Mouse (Mus musculus) common myeloid progenitor, adult 5-6 weeks (primary cell): ENCODE measurements around the gene Cpvl. TPM values are rescaled to one million over a fixed set of nuclear protein-coding genes. Genes with fewer than 3 reads are reported as not detected.

Source experiments
- ATAC-seq: replicated peaks from 2 replicates; pipeline ENCODE4 v1.8.0; 2016; ENCODE audit warnings: low read depth, mild to moderate bottlenecking, moderate TSS enrichment, inconsistent platforms; ENCODE audit not compliant: poor library complexity, severe bottlenecking
- total RNA-seq: library from RNA; stranded (forward); fragments of 200-1000, 187-1606 nt; gene quantifications from 2 replicates; pipeline ENCODE4 v1.2.3, GENCODE M21; 2017

The Cpvl gene
- 0.09 TPM in 1 of 2 replicates, not detected in the other for total RNA-seq

GRCm38 (mm10) chr6:53978571-53978970 lies at the start of gene Cpvl:
TSS of gene Cpvl (minus strand) at chr6:53978671.
- no peak for ATAC-seq

DNA sequence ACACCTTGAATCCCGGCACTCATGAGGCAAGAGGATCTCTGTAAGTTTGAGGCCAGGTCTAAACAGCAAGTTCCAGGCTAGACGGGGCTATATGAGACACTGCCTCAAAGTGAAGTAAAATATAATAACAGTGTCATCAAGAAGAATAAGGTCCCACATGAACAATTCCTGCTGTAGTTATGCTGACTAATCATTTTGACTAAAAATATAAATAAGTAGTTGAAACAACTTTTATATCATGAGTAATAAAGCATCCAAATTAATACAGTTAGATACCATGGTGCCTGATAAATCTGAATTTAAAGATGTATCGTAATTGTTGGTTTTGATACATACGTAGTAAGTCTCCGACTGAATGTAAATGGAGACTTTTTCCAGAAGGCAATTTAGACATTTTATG lies 45.4 kb upstream of the Cpvl start:
- no peak for ATAC-seq

DNA sequence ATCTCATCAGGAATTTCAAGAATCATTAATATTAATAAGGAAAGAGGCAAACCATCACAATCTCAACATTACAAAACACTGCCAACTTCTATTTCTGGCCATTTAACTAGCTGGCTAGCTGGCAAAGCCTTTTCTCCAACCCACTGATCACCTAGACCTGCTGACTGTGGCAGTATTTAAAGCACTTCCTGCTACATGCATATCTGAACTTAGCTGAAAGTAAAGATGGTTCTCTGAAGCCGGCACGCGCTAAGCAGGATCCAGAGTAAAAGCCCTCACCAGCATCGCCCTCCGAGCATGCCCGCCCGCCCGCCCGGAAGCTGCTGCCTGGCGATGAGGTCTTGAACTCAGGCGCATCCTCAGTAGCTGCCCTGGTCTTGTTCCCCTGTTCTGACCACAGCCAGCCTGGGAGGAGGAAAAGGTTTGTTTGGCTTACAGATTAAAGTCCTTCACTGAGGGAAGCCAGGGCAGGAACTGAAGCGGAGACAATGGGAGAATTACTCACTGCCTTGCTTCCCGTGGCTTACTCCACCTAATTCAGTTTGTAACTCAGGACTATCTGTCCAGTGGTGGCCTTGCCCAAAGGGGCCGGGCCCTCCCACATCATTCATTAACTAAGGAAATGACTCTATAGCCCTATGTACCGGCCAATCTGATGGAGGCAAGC lies 42.8 kb upstream of the Cpvl start:
- ATAC-seq: peak; percentile 80

- no peak for ATAC-seq
Observed at GRCm38 (mm10) chr6:54018861-54019260, 40.4 kb upstream of the Cpvl start.

DNA sequence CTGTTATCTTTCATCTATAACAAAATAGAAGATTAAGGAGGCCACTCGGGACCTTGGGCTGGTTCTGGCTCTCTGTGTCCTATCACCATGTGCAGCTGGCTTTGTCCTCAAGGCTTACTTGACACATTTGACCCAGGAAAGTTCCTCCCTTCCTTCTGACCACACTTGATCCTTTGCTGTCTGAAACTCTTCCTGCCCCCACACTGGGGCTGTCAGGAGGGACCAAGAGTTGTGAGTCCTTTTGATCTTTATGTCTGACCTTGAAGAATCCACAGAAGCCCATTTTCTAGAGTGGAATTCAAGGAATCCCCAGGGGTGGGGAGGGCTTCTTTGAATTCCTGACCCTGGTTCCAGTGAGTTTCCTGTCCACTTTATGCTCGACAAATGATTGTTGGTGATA lies 39.6 kb upstream of the Cpvl start:
- ATAC-seq: no peak

GRCm38 (mm10) chr6:54012163-54012562 lies 33.7 kb upstream of the Cpvl start:
- no peak for ATAC-seq

GRCm38 (mm10) chr6:54010362-54010761 lies 31.9 kb upstream of the Cpvl start:
- no peak for ATAC-seq

DNA sequence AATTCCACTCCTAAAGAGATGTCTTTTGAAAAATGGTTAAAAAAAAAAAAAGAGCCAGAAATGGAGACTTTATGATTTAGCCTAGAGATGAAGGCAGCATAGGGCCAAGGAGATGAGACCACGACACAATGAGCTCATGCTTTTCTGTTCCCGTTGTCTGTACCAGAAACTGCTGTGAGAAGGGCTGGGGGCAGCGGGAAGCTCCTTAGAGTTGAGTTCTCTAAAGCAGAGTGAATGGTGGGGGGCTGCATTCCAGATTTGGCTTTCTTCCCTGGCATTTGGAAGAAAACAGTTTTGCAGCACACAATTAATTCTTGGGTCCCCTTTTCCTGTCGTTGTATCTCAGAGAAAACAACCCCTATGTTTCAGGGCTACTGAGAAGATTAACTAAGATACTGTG lies 30.8 kb upstream of the Cpvl start:
- no peak for ATAC-seq

DNA sequence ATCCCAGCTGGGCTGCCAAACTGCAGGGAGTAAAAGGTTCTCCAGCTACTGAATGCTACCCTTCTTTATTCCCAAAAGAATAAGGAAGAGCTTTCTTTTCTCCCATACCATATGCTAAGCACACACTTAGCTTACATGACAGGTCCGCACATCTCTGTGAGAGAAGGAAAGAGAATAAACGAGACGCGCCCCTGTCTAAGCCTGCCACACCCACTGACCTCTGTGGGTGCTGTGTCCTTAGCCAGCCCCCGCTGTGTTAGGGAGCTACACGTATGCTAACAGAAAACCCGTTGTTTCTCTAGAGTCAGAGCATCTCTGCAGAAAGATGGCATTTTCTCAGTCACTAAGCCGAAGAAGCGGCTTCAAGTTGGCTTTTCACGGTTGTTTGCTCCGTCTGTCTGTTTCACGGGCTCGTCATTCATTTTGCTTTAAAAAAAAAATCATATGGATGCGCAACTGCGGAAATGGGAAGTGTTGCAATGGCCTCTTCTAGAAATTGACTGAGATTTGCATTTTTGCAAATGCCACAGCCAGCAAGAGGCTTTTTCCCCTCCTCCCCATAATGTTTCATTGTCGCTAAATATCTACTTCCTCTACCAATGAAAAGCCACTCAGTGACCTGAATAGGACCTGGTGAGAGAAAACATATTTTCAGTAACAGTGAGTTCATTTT lies 30.1 kb upstream of the Cpvl start:
- ATAC-seq: no peak

- ATAC-seq: no peak
Observed at GRCm38 (mm10) chr6:54005302-54005701, 26.8 kb upstream of the Cpvl start.

DNA sequence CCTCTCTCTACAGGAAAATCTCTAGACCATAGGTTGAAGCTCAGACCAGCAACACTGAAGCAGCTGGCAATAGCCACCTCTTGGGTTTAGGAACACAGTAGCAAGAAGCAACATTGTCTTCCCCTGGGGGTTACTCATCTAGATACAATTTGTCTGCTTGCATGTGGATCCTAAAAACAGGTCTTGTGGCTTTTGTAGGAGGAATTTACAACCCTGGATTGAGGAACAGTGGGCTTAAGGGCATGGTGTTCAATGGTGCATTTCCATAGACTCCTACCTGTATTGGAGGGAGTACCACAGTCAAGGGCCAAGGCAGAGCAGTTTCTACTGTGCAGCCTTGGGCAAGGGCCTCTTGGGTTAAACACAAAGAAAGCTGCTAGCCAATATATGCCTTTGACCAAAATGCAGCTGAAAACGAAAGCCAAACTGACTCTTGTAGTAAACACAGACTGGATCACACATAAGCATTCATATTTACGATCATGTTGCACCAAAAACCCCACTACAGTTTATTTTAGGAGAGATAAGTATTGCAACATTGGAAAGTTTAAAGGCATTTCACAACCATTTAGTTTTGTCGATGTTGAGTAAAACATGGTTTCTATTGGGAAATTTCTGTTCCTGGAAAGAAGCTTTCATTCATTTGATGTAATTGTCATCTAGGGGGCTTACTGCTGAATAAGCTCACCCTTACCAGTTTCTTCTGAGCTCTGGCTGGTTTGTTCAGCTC lies 17.9 kb upstream of the Cpvl start:
- ATAC-seq: peak; percentile 33

DNA sequence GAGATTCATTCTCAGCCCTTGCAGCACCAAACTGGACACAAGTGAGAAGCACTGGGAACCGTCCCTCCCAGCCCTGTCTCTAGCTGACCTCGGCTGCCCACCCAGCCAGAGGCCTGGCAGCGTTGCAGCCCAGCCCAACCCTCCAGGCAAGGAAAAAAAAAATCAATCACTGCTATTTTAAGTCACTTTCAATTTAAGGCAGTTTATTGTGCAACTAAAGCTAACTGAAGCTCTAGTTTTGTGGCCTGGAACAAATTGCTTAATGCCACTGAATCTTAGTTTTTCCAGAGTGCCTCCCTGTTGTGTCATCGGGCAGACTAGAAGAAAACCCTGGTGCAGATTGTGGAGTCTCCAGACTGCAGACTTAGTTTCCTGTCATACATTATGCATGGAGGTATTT lies 17.0 kb upstream of the Cpvl start:
- peak; percentile 64 for ATAC-seq

GRCm38 (mm10) chr6:53992386-53992785 lies 13.9 kb upstream of the Cpvl start:
- ATAC-seq: no peak

DNA sequence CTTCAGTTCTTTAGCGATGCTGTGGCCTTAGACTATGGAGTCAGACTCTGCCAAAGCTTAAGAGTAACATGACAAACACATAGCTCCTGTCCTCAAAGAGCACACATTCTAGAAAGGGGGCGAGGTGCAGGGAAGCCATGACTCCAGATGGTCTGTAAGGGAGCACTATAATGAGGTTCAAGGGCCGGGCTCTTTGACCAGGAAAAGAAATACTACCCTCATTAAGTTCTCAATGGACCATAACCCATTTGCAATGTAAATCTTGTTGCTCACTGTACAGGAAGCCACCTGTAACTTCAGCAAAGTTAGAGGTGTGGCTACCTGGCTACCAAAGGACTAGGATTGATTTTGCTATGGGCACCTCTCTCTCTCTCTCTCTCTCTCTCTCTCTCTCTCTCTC lies 8.8 kb upstream of the Cpvl start:
- no peak for ATAC-seq

- ATAC-seq: peak; percentile 80
Observed at GRCm38 (mm10) chr6:53986273-53986985, 8.0 kb upstream of the Cpvl start.

DNA sequence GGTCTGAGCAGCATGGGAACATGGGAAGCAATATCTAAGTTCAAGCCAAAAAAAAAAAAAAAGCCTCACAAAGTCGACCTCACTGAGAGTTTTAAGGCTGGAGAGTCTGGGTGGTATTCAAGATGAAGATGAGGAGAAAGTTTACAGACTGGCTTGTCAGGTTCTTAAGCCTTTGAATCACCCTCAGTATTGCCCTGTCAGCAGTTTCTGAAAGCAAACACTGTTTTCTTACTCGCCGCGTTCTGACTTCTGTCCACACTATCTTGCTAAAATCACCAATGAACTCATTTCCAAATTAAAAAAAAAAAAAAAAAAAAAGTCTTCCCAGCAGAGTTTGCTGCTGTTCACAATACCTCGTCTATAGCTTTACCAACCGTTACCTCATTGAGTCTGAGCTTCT lies 5.3 kb upstream of the Cpvl start:
- ATAC-seq: no peak

DNA sequence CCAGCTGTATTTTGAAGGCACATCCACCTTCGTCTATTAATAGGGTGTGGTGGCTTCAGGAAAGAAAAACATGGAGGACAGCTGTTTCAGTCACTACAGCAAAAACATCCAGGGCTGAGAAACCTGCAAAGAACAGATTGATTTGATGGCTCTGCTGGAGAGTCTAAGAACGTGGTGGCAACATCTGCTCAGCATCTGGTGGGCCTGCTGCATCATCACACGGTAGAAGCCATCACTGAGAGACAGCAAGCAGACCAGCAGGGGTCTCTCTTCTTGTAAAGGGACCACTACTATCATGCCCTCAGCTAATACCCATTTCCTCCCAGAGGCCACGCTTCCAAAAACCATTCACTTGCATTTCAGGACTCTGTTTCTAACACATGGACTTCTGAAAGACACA lies 4.1 kb upstream of the Cpvl start:
- ATAC-seq: no peak

- ATAC-seq: no peak
Observed at GRCm38 (mm10) chr6:53982047-53982600, 3.7 kb upstream of the Cpvl start.

DNA sequence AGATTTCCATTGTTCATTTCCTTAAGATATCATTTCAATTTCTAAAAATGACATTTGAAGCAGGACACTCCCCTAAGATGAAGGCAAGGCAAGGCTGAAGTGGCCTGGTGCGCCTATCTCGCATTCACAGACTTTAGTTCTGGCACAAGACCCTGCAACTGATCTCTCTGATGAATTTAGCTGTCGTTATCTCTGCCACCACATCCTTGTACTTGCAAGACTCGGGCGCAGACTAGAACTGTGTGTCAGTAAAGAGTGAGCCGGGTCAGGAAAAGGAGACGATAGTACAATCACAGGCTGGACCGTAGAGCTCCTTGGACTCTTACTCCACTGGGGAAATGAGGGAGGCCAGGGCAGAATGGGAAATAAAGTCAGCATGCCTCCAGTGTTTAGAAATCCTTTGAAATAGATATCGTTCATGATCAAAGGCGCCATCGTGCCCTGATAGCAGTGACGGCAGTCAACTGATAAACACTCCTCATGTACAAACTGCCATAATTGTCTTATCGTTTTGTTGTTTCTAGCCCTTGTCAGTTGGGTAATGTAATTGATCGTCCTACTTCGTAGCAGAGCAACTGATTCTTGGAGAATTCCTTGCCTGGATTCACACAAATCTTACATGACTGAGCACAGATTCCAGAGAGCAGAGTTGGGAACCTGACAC lies 2.5 kb upstream of the Cpvl start:
- ATAC-seq: peak; percentile 76

- no peak for ATAC-seq
Observed at GRCm38 (mm10) chr6:53974040-53974439, 4.4 kb downstream of the Cpvl start.
